Mouse (Mus musculus) liver, embryonic 12.5 days (tissue): ENCODE data around the gene Odf4. TPM values are rescaled to one million over a fixed set of nuclear protein-coding genes. Genes with fewer than 3 reads are reported as not detected.

Experiments
- ATAC-seq: fragments of 200-750 bp; cut with Nextera tagmentation; 2 replicates; pipeline ENCODE4 v1.8.0; 2017; ENCODE audit warnings: moderate number of reproducible peaks, mild to moderate bottlenecking, moderate library complexity
- H3K27ac ChIP-seq: fragments of 300-500 bp; sonication (generic); 2 replicates; pipeline ENCODE4 v1.5.1; 2016; ENCODE audit warnings: mild to moderate bottlenecking
- H3K27me3 ChIP-seq: fragments of 300-500 bp; sonication (generic); replicated peaks from 2 replicates; pipeline ENCODE4 v1.6.1; 2016; ENCODE audit warnings: mild to moderate bottlenecking, moderate library complexity
- H3K36me3 ChIP-seq: fragments of 300-500 bp; sonication (generic); 2 replicates; pipeline ENCODE4 v1.6.1; 2016; ENCODE audit warnings: mild to moderate bottlenecking, moderate library complexity
- H3K4me1 ChIP-seq: fragments of 300-500 bp; sonication (generic); 2 replicates; pipeline ENCODE4 v1.6.1; 2016
- H3K4me2 ChIP-seq: fragments of 300-500 bp; sonication (generic); 2 replicates; pipeline ENCODE4 v1.6.1; 2016; ENCODE audit warnings: mild to moderate bottlenecking, moderate library complexity
- H3K4me3 ChIP-seq: fragments of 300-500 bp; sonication (generic); 2 replicates; pipeline ENCODE4 v1.5.1; 2016; ENCODE audit warnings: mild to moderate bottlenecking, moderate library complexity
- H3K9ac ChIP-seq: fragments of 300-500 bp; sonication (generic); 2 replicates; pipeline ENCODE4 v1.6.1; 2016; ENCODE audit warnings: mild to moderate bottlenecking, moderate library complexity
- H3K9me3 ChIP-seq: fragments of 300-500 bp; sonication (generic); replicated peaks from 2 replicates; pipeline ENCODE4 v1.6.1; 2016; ENCODE audit warnings: mild to moderate bottlenecking, moderate library complexity
- WGBS: fragments of 180-500 bp; shearing (Covaris S2); methylation state at CpG from one replicate; pipeline ENCODE4 v1.1.7; 2016; ENCODE audit not compliant: insufficient replicate concordance; 5-methylcytosine and 5-hydroxymethylcytosine counted together
- polyA plus RNA-seq: library from polyadenylated mRNA; unstranded; fragments of >200 nt; fragmentation: Nextera tagmentation; extraction: Ambion mirVana; gene quantifications from 2 replicates; pipeline ENCODE4 v1.2.1, GENCODE M21; 2016

Odf4 gene
- polyA plus RNA-seq, 1 experiment from 2014 or later, result not detected

GRCm38 (mm10) chr11:68900519-68901350 lies 26.1 kb downstream of the Odf4 start:
- H3K4me1 ChIP-seq, result peaks cover 68% of the 10 kb centered on the region
- H3K27me3 ChIP-seq, result no peaks in the 10 kb centered on the region
- peak overlapping the region; percentile 96 for H3K4me3 ChIP-seq
- H3K27ac ChIP-seq, result peak overlapping the region; percentile 41
- H3K4me2 ChIP-seq, result peak overlapping the region; percentile 88
- 31% methylated on average over 31 of the region's 31 CpGs for WGBS
- no peak for ATAC-seq
- peaks cover 35% of the 10 kb centered on the region for H3K36me3 ChIP-seq
- H3K9ac ChIP-seq, result peak overlapping the region; percentile 96
- H3K9me3 ChIP-seq, result no peaks in the 10 kb centered on the region

GRCm38 (mm10) chr11:68899815-68900214 lies 27.1 kb downstream of the Odf4 start:
- Histone ChIP-seq H3K4me1 (peaks cover 72% of the 10 kb centered on the region), H3K9me3 (no peaks in the 10 kb centered on the region), H3K27me3 (no peaks in the 10 kb centered on the region), H3K4me3 (no peak overlapping the region), H3K27ac (no peak overlapping the region; the same call in 1 of the 2 replicates), H3K36me3 (peaks cover 26% of the 10 kb centered on the region), H3K9ac (no peak overlapping the region), H3K4me2 (0 out of 2 replicates have a peak overlapping the region, but pooled peaks have one; percentile 7)
- WGBS, result 70% methylated on average over 8 of the region's 8 CpGs
- no peak for ATAC-seq

- H3K27me3 ChIP-seq, result no peaks in the 10 kb centered on the region
- H3K9me3 ChIP-seq, result no peaks in the 10 kb centered on the region
- 24% methylated on average over 6 of the region's 6 CpGs for WGBS
- no peak overlapping the region for H3K4me3 ChIP-seq
- H3K36me3 ChIP-seq, result peaks cover 16% of the 10 kb centered on the region
- peak overlapping the region; percentile 4; the same call in 1 of the 2 replicates for H3K4me2 ChIP-seq
- H3K4me1 ChIP-seq, result peaks cover 75% of the 10 kb centered on the region
- ATAC-seq, result peak; percentile 40
- H3K9ac ChIP-seq, result no peak overlapping the region
- H3K27ac ChIP-seq, result peak overlapping the region; percentile 73
Observed at GRCm38 (mm10) chr11:68898790-68899189, 28.1 kb downstream of the Odf4 start.

- ATAC-seq, result no peak
- Histone ChIP-seq H3K27me3 (no peaks in the 10 kb centered on the region), H3K27ac (peak overlapping the region; percentile 73; the same call in 1 of the 2 replicates), H3K36me3 (peaks cover 6% of the 10 kb centered on the region), H3K4me1 (peaks cover 73% of the 10 kb centered on the region), H3K9ac (0 out of 2 replicates have a peak overlapping the region, but pooled peaks have one; percentile 17), H3K4me3 (no peak overlapping the region), H3K4me2 (no peak overlapping the region), H3K9me3 (no peaks in the 10 kb centered on the region)
- WGBS, result 50% methylated on average over 6 of the region's 6 CpGs
Observed at GRCm38 (mm10) chr11:68897838-68898237, 29.0 kb downstream of the Odf4 start.

GRCm38 (mm10) chr11:68897120-68897519 lies 29.8 kb downstream of the Odf4 start:
- H3K27me3 ChIP-seq, result no peaks in the 10 kb centered on the region
- peaks cover 75% of the 10 kb centered on the region for H3K4me1 ChIP-seq
- H3K36me3 ChIP-seq, result no peaks in the 10 kb centered on the region
- ATAC-seq, result no peak
- H3K4me3 ChIP-seq, result no peak overlapping the region
- H3K9me3 ChIP-seq, result no peaks in the 10 kb centered on the region
- H3K4me2 ChIP-seq, result no peak overlapping the region; the same call in 1 of the 2 replicates
- H3K9ac ChIP-seq, result no peak overlapping the region
- peak overlapping the region; percentile 88 for H3K27ac ChIP-seq
- 50% methylated on average over 4 of the region's 4 CpGs for WGBS

GRCm38 (mm10) chr11:68896247-68896646 lies 30.6 kb downstream of the Odf4 start:
- H3K9me3 ChIP-seq, result no peaks in the 10 kb centered on the region
- H3K27me3 ChIP-seq, result no peaks in the 10 kb centered on the region
- peak overlapping the region; percentile 23 for H3K4me2 ChIP-seq
- 52% methylated on average over 5 of the region's 5 CpGs for WGBS
- peak; percentile 79 for ATAC-seq
- H3K9ac ChIP-seq, result no peak overlapping the region
- no peaks in the 10 kb centered on the region for H3K36me3 ChIP-seq
- H3K27ac ChIP-seq, result peak overlapping the region; percentile 88
- no peak overlapping the region for H3K4me3 ChIP-seq
- H3K4me1 ChIP-seq, result peaks cover 79% of the 10 kb centered on the region

GRCm38 (mm10) chr11:68893911-68894464 lies 32.9 kb downstream of the Odf4 start:
- no peak for ATAC-seq
- 67% methylated on average over 12 of the region's 12 CpGs for WGBS
- H3K36me3 ChIP-seq, result no peaks in the 10 kb centered on the region
- H3K27me3 ChIP-seq, result no peaks in the 10 kb centered on the region
- no peaks in the 10 kb centered on the region for H3K9me3 ChIP-seq
- H3K4me2 ChIP-seq, result no peak overlapping the region
- peaks cover 67% of the 10 kb centered on the region for H3K4me1 ChIP-seq
- no peak overlapping the region for H3K4me3 ChIP-seq
- H3K9ac ChIP-seq, result no peak overlapping the region
- no peak overlapping the region for H3K27ac ChIP-seq

- WGBS, result 21% methylated on average over 15 of the region's 15 CpGs
- no peak for ATAC-seq
- H3K4me2 ChIP-seq, result peak overlapping the region; percentile 55
- peak overlapping the region; percentile 24 for H3K4me3 ChIP-seq
- H3K27me3 ChIP-seq, result no peaks in the 10 kb centered on the region
- peak overlapping the region; percentile 57 for H3K27ac ChIP-seq
- H3K9me3 ChIP-seq, result no peaks in the 10 kb centered on the region
- peak overlapping the region; percentile 33; the same call in 1 of the 2 replicates for H3K9ac ChIP-seq
- no peaks in the 10 kb centered on the region for H3K36me3 ChIP-seq
- peaks cover 59% of the 10 kb centered on the region for H3K4me1 ChIP-seq
Observed at GRCm38 (mm10) chr11:68892233-68892832, 34.5 kb downstream of the Odf4 start.

- H3K4me2 ChIP-seq, result no peak overlapping the region
- WGBS, result 51% methylated on average over 5 of the region's 5 CpGs
- H3K36me3 ChIP-seq, result no peaks in the 10 kb centered on the region
- peaks cover 53% of the 10 kb centered on the region for H3K4me1 ChIP-seq
- no peak overlapping the region for H3K27ac ChIP-seq
- ATAC-seq, result no peak
- H3K27me3 ChIP-seq, result no peaks in the 10 kb centered on the region
- H3K4me3 ChIP-seq, result no peak overlapping the region
- H3K9ac ChIP-seq, result peak overlapping the region; percentile 13; the same call in 1 of the 2 replicates
- H3K9me3 ChIP-seq, result no peaks in the 10 kb centered on the region
Observed at GRCm38 (mm10) chr11:68891823-68892222, 35.1 kb downstream of the Odf4 start.

GRCm38 (mm10) chr11:68890625-68891024 lies 36.3 kb downstream of the Odf4 start:
- Histone ChIP-seq H3K4me2 (no peak overlapping the region), H3K9ac (no peak overlapping the region), H3K27ac (no peak overlapping the region), H3K4me1 (peaks cover 42% of the 10 kb centered on the region), H3K9me3 (no peaks in the 10 kb centered on the region), H3K4me3 (no peak overlapping the region), H3K36me3 (no peaks in the 10 kb centered on the region), H3K27me3 (no peaks in the 10 kb centered on the region)
- no peak for ATAC-seq
- 36% methylated on average over 2 of the region's 2 CpGs for WGBS

GRCm38 (mm10) chr11:68888653-68889052 lies 38.2 kb downstream of the Odf4 start:
- Histone ChIP-seq H3K27ac (no peak overlapping the region), H3K36me3 (no peaks in the 10 kb centered on the region), H3K9ac (no peak overlapping the region), H3K4me3 (no peak overlapping the region), H3K27me3 (no peaks in the 10 kb centered on the region), H3K9me3 (no peaks in the 10 kb centered on the region), H3K4me1 (peaks cover 50% of the 10 kb centered on the region), H3K4me2 (no peak overlapping the region)
- ATAC-seq, result no peak
- WGBS, result 58% methylated on average over 2 of the region's 2 CpGs

GRCm38 (mm10) chr11:68888253-68888652 lies 38.6 kb downstream of the Odf4 start, which contains the start of gene Rnf222:
Gene Rnf222, plus strand, starts transcription at chr11:68888553.
- no peak within 1 kb of the TSS for H3K27ac ChIP-seq
- 46% methylated on average over 6 of the region's 6 CpGs for WGBS

More at GRCm38 (mm10) chr11:68888253-68888652, 38.6 kb downstream of the Odf4 start, which contains the start of gene Rnf222:
- Histone ChIP-seq H3K27me3 (no peaks in the 10 kb centered on the region), H3K4me2 (no peak within 1 kb of the TSS), H3K9me3 (no peaks in the 10 kb centered on the region), H3K36me3 (no peaks in the 10 kb centered on the region), H3K4me3 (no peak within 1 kb of the TSS), H3K4me1 (peaks cover 50% of the 10 kb centered on the region), H3K9ac (no peak within 1 kb of the TSS)
- no peak for ATAC-seq
